14 mouse cellular contexts compared by ENCODE assay signal in the genomic region with DNA sequence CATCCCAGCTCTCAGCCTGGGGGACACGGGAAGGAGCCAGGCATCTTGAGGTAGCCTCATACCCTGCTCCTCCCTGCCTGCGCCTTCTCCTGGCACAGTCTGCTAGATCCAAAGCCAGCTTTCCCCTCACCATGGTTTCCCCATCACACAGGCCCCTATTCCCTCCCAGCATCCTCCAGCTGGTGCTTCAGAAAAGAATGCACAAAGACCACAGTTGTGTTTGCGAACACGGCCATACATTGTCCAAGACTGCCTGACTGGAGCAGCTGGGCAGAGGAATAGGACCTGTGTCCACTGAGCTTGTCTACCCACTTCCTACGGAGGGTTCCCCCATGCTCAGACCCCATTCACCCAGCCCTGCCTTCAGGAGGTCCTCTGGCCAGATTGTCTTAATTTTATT. TPM values are rescaled to one million over a fixed set of nuclear protein-coding genes. Genes with fewer than 3 reads are reported as not detected.
DNase-seq lines count a peak whose midpoint lies in the region; ATAC-seq and TF ChIP-seq lines count a peak whose summit lies in the region.
"Had no signal": no experiment of that assay in that cellular context is flagged by ENCODE, and none has a peak within 500 bp of the region (broad histone marks: within the 10 kb centered on the region; RNA-seq: fewer than 3 reads in every experiment).

No protein-coding gene starts in this region.

- intact Hi-C loops in gastrocnemius, adult 2 months (cut with DNase I) = loop anchor here (5.0 kb wide), 2 partner anchors 45 to 180 kb away; a partner anchor contains a TSS

- H3K9ac ChIP-seq in hindbrain, embryonic 12.5 days = no peak overlapping the region
- H3K9ac ChIP-seq in midbrain, embryonic 12.5 days (replicated peaks) = no peak overlapping the region
- H3K9ac ChIP-seq: liver, embryonic 15.5 days had no signal

- no peaks in the 10 kb centered on the region for H3K9me3 ChIP-seq in hindbrain, embryonic 12.5 days (replicated peaks)
- H3K9me3 ChIP-seq in midbrain, embryonic 12.5 days = no peaks in the 10 kb centered on the region
- H3K9me3 ChIP-seq: liver, embryonic 15.5 days had no signal

- no peak for DNase-seq in cerebellum, adult 9-11 months
- DNase-seq in Muller cell, postnatal 12 days (ENCODE audit: inconsistent ontology term) = peak; percentile 17
- no peak for DNase-seq in thymus, postnatal 10 days (ENCODE audit: low spot score in 2 of 2)
- DNase-seq in gastrocnemius, adult 2 months = no peak
- DNase-seq in thymus, postnatal 4 days = no peak
- DNase-seq: adrenal gland, postnatal 25 days had no signal

- H3K27ac ChIP-seq in hindbrain, embryonic 12.5 days = peak overlapping the region; percentile 81
- H3K27ac ChIP-seq in midbrain, embryonic 12.5 days (replicated peaks) = peak overlapping the region; percentile 75
- H3K27ac ChIP-seq in gastrocnemius, adult 2 months = no peak overlapping the region
- H3K27ac ChIP-seq: liver, embryonic 15.5 days had no signal

- no peak for TF ChIP-seq CTCF in gastrocnemius, adult 2 months (IDR thresholded peaks at IDR 0.05)

- WGBS in hindbrain, embryonic 12.5 days = 37% methylated on average over 5 of the region's 5 CpGs
- WGBS in midbrain, embryonic 12.5 days = 52% methylated on average over 5 of the region's 5 CpGs

- ATAC-seq in cerebellum, adult (ENCODE audit: insufficient number of reproducible peaks, low FRiP score, low TSS enrichment) = peak; percentile 15; the same call in 1 of the 2 replicates
- peak; percentile 74 for ATAC-seq in hindbrain, embryonic 12.5 days (ENCODE audit: low FRiP score)
- ATAC-seq in midbrain, embryonic 12.5 days (ENCODE audit: low FRiP score, low read depth) = peak; percentile 42

- peaks cover 18% of the 10 kb centered on the region for H3K4me1 ChIP-seq in hindbrain, embryonic 12.5 days
- peaks cover 20% of the 10 kb centered on the region for H3K4me1 ChIP-seq in midbrain, embryonic 12.5 days

- no peak overlapping the region for H3K4me3 ChIP-seq in hindbrain, embryonic 12.5 days
- no peak overlapping the region for H3K4me3 ChIP-seq in midbrain, embryonic 12.5 days
- no peak overlapping the region for H3K4me3 ChIP-seq in gastrocnemius, adult 2 months
- H3K4me3 ChIP-seq: liver, embryonic 15.5 days had no signal

- H3K4me2 ChIP-seq in hindbrain, embryonic 12.5 days (replicated peaks) = no peak overlapping the region
- H3K4me2 ChIP-seq in midbrain, embryonic 12.5 days (replicated peaks) = no peak overlapping the region

- H3K27me3 ChIP-seq in hindbrain, embryonic 12.5 days = no peaks in the 10 kb centered on the region
- no peaks in the 10 kb centered on the region for H3K27me3 ChIP-seq in midbrain, embryonic 12.5 days

- H3K36me3 ChIP-seq in hindbrain, embryonic 12.5 days = peaks cover 50% of the 10 kb centered on the region
- peaks cover 31% of the 10 kb centered on the region for H3K36me3 ChIP-seq in midbrain, embryonic 12.5 days

RNA-seq across cellular contexts. Expression of a gene that starts 25.0 kb away (rescaled TPM):
- polyA plus RNA-seq in hindbrain, embryonic 12.5 days (2016; fragmentation: Nextera tagmentation; extraction: Ambion mirVana) = 39.2 and 42.0 TPM in 2 replicates
- 37.1 and 47.6 TPM in 2 replicates for polyA plus RNA-seq in midbrain, embryonic 12.5 days (2016; fragmentation: Nextera tagmentation; extraction: Ambion mirVana)
- not detected for total RNA-seq in gastrocnemius, adult 2 months (2021)
- total RNA-seq: heart, postnatal 25 days; monocyte, adult 5-6 weeks had no signal

RNA-seq across cellular contexts. Expression of a gene that starts 25.9 kb away (rescaled TPM):
- polyA plus RNA-seq in hindbrain, embryonic 12.5 days (2016; fragmentation: Nextera tagmentation; extraction: Ambion mirVana) = 70.1 and 70.6 TPM in 2 replicates
- polyA plus RNA-seq in midbrain, embryonic 12.5 days (2016; fragmentation: Nextera tagmentation; extraction: Ambion mirVana) = 60.4 and 64.5 TPM in 2 replicates
- total RNA-seq in gastrocnemius, adult 2 months (2021) = 10 to 100 TPM; 13.5 to 16.9 TPM

RNA-seq across cellular contexts. Expression of a gene that starts 34.3 kb away (rescaled TPM):
- 0.17 TPM in 1 of 2 replicates, not detected in the other for polyA plus RNA-seq in hindbrain, embryonic 12.5 days (2016; fragmentation: Nextera tagmentation; extraction: Ambion mirVana)
- 0.13 TPM in 2 replicates for polyA plus RNA-seq in midbrain, embryonic 12.5 days (2016; fragmentation: Nextera tagmentation; extraction: Ambion mirVana)
- total RNA-seq in gastrocnemius, adult 2 months (2021) = not detected
- total RNA-seq: common myeloid progenitor, adult 5-6 weeks; monocyte, adult 5-6 weeks had no signal

RNA-seq across cellular contexts. Expression of a gene that starts 46.2 kb away (rescaled TPM):
- 41.2 and 46.4 TPM in 2 replicates for polyA plus RNA-seq in hindbrain, embryonic 12.5 days (2016; fragmentation: Nextera tagmentation; extraction: Ambion mirVana)
- polyA plus RNA-seq in midbrain, embryonic 12.5 days (2016; fragmentation: Nextera tagmentation; extraction: Ambion mirVana) = 45.1 and 48.4 TPM in 2 replicates
- total RNA-seq in gastrocnemius, adult 2 months (2021) = 10 to 100 TPM; 86.2 to 96.6 TPM

RNA-seq across cellular contexts. Expression of a gene that starts 46.4 kb away (rescaled TPM):
- polyA plus RNA-seq in hindbrain, embryonic 12.5 days (2016; fragmentation: Nextera tagmentation; extraction: Ambion mirVana) = 1.4 and 2.0 TPM in 2 replicates
- 1.5 and 1.6 TPM in 2 replicates for polyA plus RNA-seq in midbrain, embryonic 12.5 days (2016; fragmentation: Nextera tagmentation; extraction: Ambion mirVana)
- total RNA-seq in gastrocnemius, adult 2 months (2021) = not detected
- total RNA-seq: common myeloid progenitor, adult 5-6 weeks; heart, postnatal 25 days; MEL; monocyte, adult 5-6 weeks had no signal

Comparison
In these comparisons a context has a peak if more than half of its experiments do, and no peak if none do; other contexts are left out.
1. ATAC-seq: peak in every context shown above with its lines; median percentile 74 in hindbrain, embryonic 12.5 days; 42 in midbrain, embryonic 12.5 days; 15 in cerebellum, adult.